Mouse (Mus musculus): ENCODE data around the gene Ube2r2. TPM values are rescaled to one million over a fixed set of nuclear protein-coding genes. Genes with fewer than 3 reads are reported as not detected.

Ube2r2 gene
- polyA plus RNA-seq, 1 experiment from 2014 or later, result 57.5 TPM

DNA sequence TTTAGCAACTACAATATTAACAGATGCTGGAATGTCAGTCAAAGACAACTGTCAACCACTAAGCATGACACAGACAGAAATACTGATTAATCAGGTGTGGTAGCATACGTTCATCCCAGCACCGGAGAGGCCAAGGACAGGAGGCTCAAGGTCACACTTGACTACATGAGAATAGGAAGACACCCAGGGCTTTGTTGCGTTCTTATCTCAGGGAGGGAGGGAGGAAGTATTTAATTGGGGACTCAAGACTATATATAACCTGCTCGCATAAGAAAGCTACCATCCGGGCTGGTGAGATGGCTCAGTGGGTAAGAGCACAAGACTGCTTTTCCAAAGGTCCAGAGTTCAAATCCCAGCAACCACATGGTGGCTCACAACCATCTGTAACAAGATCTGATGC is 100.1 kb downstream of the Ube2r2 start:
- H3K4me3 ChIP-seq (ENCODE audit: low read depth, low read length), result no peak overlapping the region
- H3K27me3 ChIP-seq (ENCODE audit: control insufficient read depth, insufficient read depth, low read length), result no peaks in the 10 kb centered on the region

DNA sequence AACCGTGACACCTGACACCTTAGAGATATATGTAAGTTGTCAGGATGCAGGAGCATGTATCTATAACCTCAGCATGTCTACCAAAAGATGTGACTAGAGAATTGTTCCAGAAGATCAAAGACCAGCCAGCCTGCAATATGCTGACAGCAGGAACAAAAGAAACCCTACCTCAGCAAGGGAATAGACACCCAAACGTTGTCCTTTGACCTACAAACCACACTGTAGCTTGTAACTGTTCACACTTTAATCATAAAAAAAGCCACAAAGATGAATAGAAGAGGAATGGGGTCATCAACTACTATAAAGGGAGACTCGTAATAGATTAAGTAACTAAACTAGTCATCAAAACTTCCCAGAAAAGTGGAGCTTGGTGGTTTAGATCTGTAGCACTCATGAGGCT is 105.4 kb downstream of the Ube2r2 start:
- ATAC-seq (ENCODE audit: low read depth), result no peak
- Histone ChIP-seq H3K9me3 (ENCODE audit: control insufficient read depth, low read length) (no peaks in the 10 kb centered on the region), H3K4me1 (ENCODE audit: control insufficient read depth, insufficient read depth, low read length) (no peaks in the 10 kb centered on the region), H3K4me3 (ENCODE audit: low read depth, low read length) (no peak overlapping the region), H3K9ac (replicated peaks; ENCODE audit: low read depth, low read length) (no peak overlapping the region), H3K27me3 (ENCODE audit: control insufficient read depth, insufficient read depth, low read length) (no peaks in the 10 kb centered on the region), H3K36me3 (ENCODE audit: control insufficient read depth, insufficient read depth, low read length) (no peaks in the 10 kb centered on the region; the same call in 1 of the 2 replicates), H3K27ac (ENCODE audit: low read depth, low read length) (no peak overlapping the region), H3K4me2 (ENCODE audit: low read depth, low read length) (no peak overlapping the region)
- WGBS, result 81% methylated on average over 3 of the region's 3 CpGs

More for the DNA sequence above, 100.1 kb downstream of the Ube2r2 start:
- ATAC-seq (ENCODE audit: low read depth), result no peak
- H3K27ac ChIP-seq (ENCODE audit: low read depth, low read length), result no peak overlapping the region
- peaks cover 11% of the 10 kb centered on the region for H3K36me3 ChIP-seq (ENCODE audit: control insufficient read depth, insufficient read depth, low read length)
- H3K9ac ChIP-seq (replicated peaks; ENCODE audit: low read depth, low read length), result no peak overlapping the region
- no peak overlapping the region for H3K4me2 ChIP-seq (ENCODE audit: low read depth, low read length)
- WGBS, result 93% methylated on average over 5 of the region's 5 CpGs
- H3K9me3 ChIP-seq (ENCODE audit: control insufficient read depth, low read length), result no peaks in the 10 kb centered on the region
- no peaks in the 10 kb centered on the region for H3K4me1 ChIP-seq (ENCODE audit: control insufficient read depth, insufficient read depth, low read length)

Other genes with a start within 250 kb of the Ube2r2 start
- not detected in 2 replicates for gene Spink4, start 215.7 kb upstream of the Ube2r2 start, polyA plus RNA-seq (2014; fragmentation: Nextera tagmentation; extraction: Ambion mirVana)
- 195 and 239 TPM in 2 replicates for gene Bag1, start 187.4 kb upstream of the Ube2r2 start, polyA plus RNA-seq (2014; fragmentation: Nextera tagmentation; extraction: Ambion mirVana)
- 145 and 154 TPM in 2 replicates for gene Chmp5, start 187.3 kb upstream of the Ube2r2 start, polyA plus RNA-seq (2014; fragmentation: Nextera tagmentation; extraction: Ambion mirVana)
- gene Nfx1, start 164.8 kb upstream of the Ube2r2 start, polyA plus RNA-seq (2014; fragmentation: Nextera tagmentation; extraction: Ambion mirVana), result 122 and 126 TPM in 2 replicates
- not detected in 2 replicates for gene Aqp7, start 87.6 kb upstream of the Ube2r2 start, polyA plus RNA-seq (2014; fragmentation: Nextera tagmentation; extraction: Ambion mirVana)
- 0.19 TPM in 1 of 2 replicates, not detected in the other for gene Aqp3, start 37.6 kb upstream of the Ube2r2 start, polyA plus RNA-seq (2014; fragmentation: Nextera tagmentation; extraction: Ambion mirVana)
- gene Nol6, start 11.3 kb upstream of the Ube2r2 start, polyA plus RNA-seq (2014; fragmentation: Nextera tagmentation; extraction: Ambion mirVana), result 34.8 and 36.1 TPM in 2 replicates
- gene Ubap2, start 139.4 kb downstream of the Ube2r2 start, polyA plus RNA-seq (2014; fragmentation: Nextera tagmentation; extraction: Ambion mirVana), result 41.2 and 51.2 TPM in 2 replicates
- gene Dcaf12, start 179.1 kb downstream of the Ube2r2 start, polyA plus RNA-seq (2014; fragmentation: Nextera tagmentation; extraction: Ambion mirVana), result 57.4 and 67.5 TPM in 2 replicates
- 66.8 and 76.3 TPM in 2 replicates for gene Ubap1, start 213.3 kb downstream of the Ube2r2 start, polyA plus RNA-seq (2014; fragmentation: Nextera tagmentation; extraction: Ambion mirVana)

Measured in neural tube, embryonic 14.5 days (tissue).